Mouse (Mus musculus): ENCODE results near the gene Chst8.

DNA sequence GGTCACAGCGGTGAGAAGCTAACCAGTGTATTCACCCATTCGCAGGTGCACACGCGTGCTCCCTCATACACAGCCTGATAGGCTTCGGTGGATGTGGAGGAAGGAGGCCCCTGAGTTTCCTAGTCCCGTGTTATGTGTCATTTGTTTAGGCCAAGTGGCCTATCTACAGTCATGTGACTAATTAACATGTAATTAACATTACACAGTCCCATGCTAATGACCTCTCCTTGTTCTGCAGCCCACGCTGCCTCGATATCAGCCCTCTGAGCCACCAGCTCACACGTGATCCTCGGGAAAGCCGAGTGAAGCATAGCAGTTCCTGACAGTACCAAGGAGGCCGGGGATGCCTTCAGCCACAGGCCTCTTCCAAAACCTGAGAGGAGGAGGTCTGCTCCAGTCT lies 36.9 kb downstream of the Chst8 start:
- TF ChIP-seq HCFC1 (IDR thresholded peaks at IDR 0.05; ENCODE audit: borderline replicate concordance, insufficient read depth, low read length) (no peak), ZC3H11A (IDR thresholded peaks at IDR 0.05; ENCODE audit: borderline replicate concordance, low read depth, low read length) (no peak)
